Comparison of ENCODE assay signal across 8 mouse cellular contexts in the genomic region with DNA sequence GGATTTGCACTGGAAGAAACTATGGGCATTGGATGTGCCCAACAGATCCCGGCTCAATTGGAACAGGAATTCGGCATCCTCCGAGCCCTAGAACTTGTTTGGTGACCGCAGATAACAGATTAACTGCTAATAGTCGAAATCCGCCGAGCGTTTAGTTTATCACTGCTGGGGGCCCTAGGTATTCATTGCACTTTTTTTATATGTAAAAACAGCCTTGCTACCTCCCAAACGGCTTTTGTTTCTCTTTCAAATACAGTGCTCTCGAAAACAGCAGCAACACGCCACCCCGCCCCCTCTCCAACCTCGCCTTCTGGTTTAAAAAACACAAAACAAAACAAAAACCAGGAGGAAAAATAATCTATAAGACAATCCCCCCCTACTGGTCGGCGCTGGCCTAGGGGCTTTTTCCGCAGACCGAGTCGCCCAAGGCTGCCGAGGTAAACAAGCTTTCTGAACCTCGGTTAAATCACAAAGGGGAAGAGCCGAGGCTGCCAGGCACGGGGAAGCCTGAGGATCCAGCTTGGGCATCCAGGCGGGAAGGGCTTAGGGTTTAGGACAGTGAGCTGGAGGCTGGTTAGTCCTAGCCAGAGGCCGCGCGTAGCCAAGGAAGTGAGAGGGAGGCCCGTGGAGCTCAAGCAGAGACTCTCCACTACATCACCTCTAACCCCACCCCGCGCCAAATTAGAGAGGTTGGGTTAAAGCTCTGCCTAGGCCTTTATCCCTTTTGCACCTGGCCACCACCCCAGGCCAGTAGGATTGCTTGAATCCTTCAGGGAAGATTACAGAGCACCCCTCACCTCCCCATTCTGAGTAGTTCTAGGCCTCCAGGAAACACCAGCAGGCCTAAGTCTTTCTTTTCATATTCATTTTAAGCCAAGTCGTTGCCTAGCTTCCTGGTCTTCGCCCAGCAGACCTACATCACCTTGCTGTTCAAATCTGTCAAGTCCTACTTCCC. TPM values are rescaled to one million over a fixed set of nuclear protein-coding genes. Genes with fewer than 3 reads are reported as not detected.
DNase-seq lines count a peak whose midpoint lies in the region; ATAC-seq and TF ChIP-seq lines count a peak whose summit lies in the region.

No protein-coding gene starts in this region.

- peaks cover 62% of the 10 kb centered on the region for H3K27me3 ChIP-seq in forebrain, embryonic 11.5 days (ENCODE audit: control insufficient read depth, insufficient read depth, low read length)
- H3K27me3 ChIP-seq in forebrain, embryonic 15.5 days = peaks cover 30% of the 10 kb centered on the region
- H3K27me3 ChIP-seq in liver, embryonic 14.5 days (ENCODE audit: control insufficient read depth, insufficient read depth, low read length) = peaks cover 78% of the 10 kb centered on the region

- no peaks in the 10 kb centered on the region for H3K36me3 ChIP-seq in forebrain, embryonic 11.5 days (ENCODE audit: control insufficient read depth, insufficient read depth, low read length)
- no peaks in the 10 kb centered on the region for H3K36me3 ChIP-seq in forebrain, embryonic 15.5 days
- no peaks in the 10 kb centered on the region for H3K36me3 ChIP-seq in liver, embryonic 14.5 days (replicated peaks; ENCODE audit: control insufficient read depth, insufficient read depth, low read depth)

- peak; percentile 24 for TF ChIP-seq CTCF in liver, embryonic 14.5 days (IDR thresholded peaks at IDR 0.05; ENCODE audit: low read depth)

- no peak for ATAC-seq in forebrain, embryonic 11.5 days (replicated peaks; ENCODE audit: low FRiP score)
- ATAC-seq in forebrain, embryonic 15.5 days (replicated peaks) = no peak
- ATAC-seq in liver, embryonic 14.5 days (ENCODE audit: insufficient read depth) = no peak

- H3K4me1 ChIP-seq in forebrain, embryonic 11.5 days (replicated peaks; ENCODE audit: control insufficient read depth, insufficient read depth, low read length) = peaks cover 8% of the 10 kb centered on the region; the same call in 1 of the 2 replicates
- H3K4me1 ChIP-seq in forebrain, embryonic 15.5 days = peaks cover 43% of the 10 kb centered on the region
- peaks cover 0 to 6% of the 10 kb centered on the region in 2 experiments; a peak in 2 of 4 replicates for H3K4me1 ChIP-seq in liver, embryonic 14.5 days (replicated peaks; ENCODE audit: control insufficient read depth in 2 of 2, insufficient read depth in 2 of 2, low read length in 1 of 2)

- no peak overlapping the region for H3K4me3 ChIP-seq in forebrain, embryonic 11.5 days (ENCODE audit: low read depth, low read length)
- no peak overlapping the region for H3K4me3 ChIP-seq in forebrain, embryonic 15.5 days
- H3K4me3 ChIP-seq in liver, embryonic 14.5 days (ENCODE audit: insufficient read depth in 1 of 2, low read depth in 2 of 2, low read length in 2 of 2) = no peak overlapping the region

- H3K9me3 ChIP-seq in forebrain, embryonic 11.5 days (ENCODE audit: control insufficient read depth, low read length) = no peaks in the 10 kb centered on the region
- no peaks in the 10 kb centered on the region for H3K9me3 ChIP-seq in forebrain, embryonic 15.5 days
- H3K9me3 ChIP-seq in liver, embryonic 14.5 days (ENCODE audit: control insufficient read depth, low read length) = no peaks in the 10 kb centered on the region

- H3K9ac ChIP-seq in forebrain, embryonic 11.5 days (ENCODE audit: low read length) = no peak overlapping the region
- no peak overlapping the region for H3K9ac ChIP-seq in forebrain, embryonic 15.5 days (replicated peaks)
- H3K9ac ChIP-seq in liver, embryonic 14.5 days (replicated peaks) = no peak overlapping the region

- H3K27ac ChIP-seq in forebrain, embryonic 11.5 days (ENCODE audit: low read depth, low read length) = no peak overlapping the region
- H3K27ac ChIP-seq in forebrain, embryonic 15.5 days (replicated peaks) = no peak overlapping the region
- H3K27ac ChIP-seq in liver, embryonic 14.5 days = no peak overlapping the region

- no peak for TF ChIP-seq EP300 in liver, embryonic 14.5 days (IDR thresholded peaks at IDR 0.05; ENCODE audit: low read depth)

- peak; percentile 72 for DNase-seq in forebrain, embryonic 11.5 days (ENCODE audit: low spot score)
- DNase-seq in testis, postnatal 10 days (ENCODE audit: low spot score) = peak; percentile 55
- DNase-seq in testis, postnatal 14 days (ENCODE audit: low spot score) = no peak
- no peak for DNase-seq in liver, embryonic 14.5 days (ENCODE audit: low read depth in 3 of 3, low spot score in 3 of 3)
- peak; percentile 74 for DNase-seq in thymus, postnatal 4 days
- no peak for DNase-seq in left cerebral cortex, adult 8-10 months (ENCODE audit: low spot score in 2 of 2)
- DNase-seq in right cerebral cortex, postnatal 36 days (ENCODE audit: low spot score in 2 of 2) = no peak

- H3K4me2 ChIP-seq in forebrain, embryonic 11.5 days (ENCODE audit: low read depth, low read length, severe bottlenecking) = no peak overlapping the region
- H3K4me2 ChIP-seq in forebrain, embryonic 15.5 days (replicated peaks) = no peak overlapping the region
- peak overlapping the region; percentile 66 for H3K4me2 ChIP-seq in liver, embryonic 14.5 days (ENCODE audit: low read depth)

- 8% methylated on average over 31 of the region's 31 CpGs for WGBS in forebrain, embryonic 11.5 days
- WGBS in forebrain, embryonic 15.5 days = 18% methylated on average over 31 of the region's 31 CpGs
- WGBS in liver, embryonic 14.5 days (ENCODE audit: insufficient replicate concordance) = 9% methylated on average over 30 of the region's 31 CpGs

RNA-seq across cellular contexts. Expression of gene Bcor, which starts 6.7 kb away (rescaled TPM):
- polyA plus RNA-seq in forebrain, embryonic 11.5 days (2014; fragmentation: Nextera tagmentation; extraction: Ambion mirVana) = 23.5 and 26.3 TPM in 2 replicates
- polyA plus RNA-seq in forebrain, embryonic 15.5 days (2015; fragmentation: Nextera tagmentation; extraction: Ambion mirVana) = 18.6 and 18.8 TPM in 2 replicates
- 3.5 and 4.6 TPM in 2 replicates for polyA plus RNA-seq in liver, embryonic 14.5 days (2012; rRNA removed)
- polyA plus RNA-seq in liver, embryonic 14.5 days (2014; fragmentation: Nextera tagmentation; extraction: Ambion mirVana) = 4.7 TPM in 2 replicates
- 10 to 100 TPM; 27.1 to 32.2 (median 27.4) TPM for total RNA-seq in left cerebral cortex, adult 8-10 months (2022)

Comparison
In these comparisons a context has a peak if more than half of its experiments do, and no peak if none do; other contexts are left out.
1. DNase-seq: peak in forebrain, embryonic 11.5 days (single experiment), testis, postnatal 10 days (single experiment) and thymus, postnatal 4 days (single experiment); none in testis, postnatal 14 days (single experiment), liver, embryonic 14.5 days (0 of 3), left cerebral cortex, adult 8-10 months (0 of 2) and right cerebral cortex, postnatal 36 days (0 of 2).